Mouse (Mus musculus) liver, embryonic 14.5 days (tissue): ENCODE results near the gene Gm11027.

Source experiments
- CTCF ChIP-seq: IDR thresholded peaks from 2 replicates; pipeline ENCODE4 v1.5.1; 2016; ENCODE audit warnings: antibody characterized with exemption, low read depth, control low read depth
- EP300 ChIP-seq: IDR thresholded peaks from 2 replicates; pipeline ENCODE4 v1.6.1; 2016; ENCODE audit warnings: antibody characterized with exemption, low read depth

- TF ChIP-seq EP300, result no peak
- no peak for TF ChIP-seq CTCF
These were observed 24.7 kb downstream of the Gm11027 start for GRCm38 (mm10) chr12:116299906-116300305.
